Mouse (Mus musculus) cerebellum, adult 11-12 months (tissue): ENCODE measurements at regions not wholly inside any gene's neighbourhood (a gene's known extent, or its start where the extent isn't known, plus 50 kb on each side); places are given as distances from the start of the nearest gene placed in this dataset.

Source experiments
- DNase-seq: peaks from one replicate; pipeline ENCODE4 v3.0.0; 2022

GRCm38 (mm10) chr2:51822976-51823375 is 112.0 kb downstream of the Rbm43 start:
- no peak for DNase-seq

- no peak for DNase-seq
Measured at GRCm38 (mm10) chr2:51830286-51830944, 104.5 kb downstream of the Rbm43 start.

DNA sequence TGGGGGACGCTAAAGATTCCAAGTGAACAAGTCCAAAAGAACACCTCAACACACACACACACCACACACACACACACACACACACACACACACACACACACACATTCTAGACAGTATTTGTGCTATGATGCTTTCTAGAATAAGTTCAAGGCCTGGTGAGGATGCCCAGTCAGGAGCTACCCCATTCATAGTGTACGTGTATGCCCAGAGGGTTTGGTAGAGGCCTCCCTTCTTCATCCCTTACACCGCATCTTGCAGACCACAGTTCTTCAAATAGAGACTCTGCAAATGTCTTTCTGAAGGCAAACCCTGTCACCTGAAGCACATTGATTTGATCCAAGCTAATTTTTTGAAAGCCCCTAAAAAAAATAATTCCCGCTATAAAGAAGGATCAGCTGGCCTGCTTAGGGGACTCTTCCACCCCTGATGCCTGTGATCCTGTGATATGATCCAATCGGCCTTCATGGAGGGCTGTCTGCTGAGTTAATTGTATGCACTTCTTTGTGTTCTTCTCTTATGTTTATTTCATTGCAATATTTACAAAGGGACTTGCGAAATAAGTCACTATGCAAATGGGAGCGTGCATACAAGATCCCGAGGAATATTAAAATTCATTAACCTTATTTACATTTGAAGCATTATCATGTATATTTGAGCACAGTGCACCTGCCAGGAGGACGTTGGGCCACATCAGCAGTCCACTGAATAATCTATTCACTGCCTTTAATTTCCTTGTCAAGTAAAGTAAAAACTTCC is 103.8 kb downstream of the Rbm43 start:
- DNase-seq: no peak

- DNase-seq: no peak
Measured at GRCm38 (mm10) chr2:51837864-51838263, 97.1 kb downstream of the Rbm43 start.

DNA sequence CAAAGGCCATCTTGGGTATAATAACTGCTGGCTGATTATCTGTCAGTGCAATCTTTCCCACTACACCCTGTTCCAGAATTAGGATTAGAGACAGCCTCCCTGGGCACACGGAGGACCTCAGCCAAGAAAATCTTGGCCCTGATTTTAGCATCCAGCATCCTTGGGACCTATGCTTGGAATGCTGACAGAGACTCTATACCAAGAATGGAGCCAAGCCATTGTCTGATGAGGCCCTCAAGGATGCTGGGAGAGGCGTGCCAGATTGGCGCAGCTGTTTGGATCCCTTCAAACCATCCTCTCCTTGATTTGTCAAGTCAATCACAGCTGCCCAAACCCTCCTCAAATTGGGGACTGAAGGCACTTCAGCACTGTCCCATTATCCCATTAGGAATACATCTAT is 94.2 kb downstream of the Rbm43 start:
- DNase-seq: peak; percentile 7

DNA sequence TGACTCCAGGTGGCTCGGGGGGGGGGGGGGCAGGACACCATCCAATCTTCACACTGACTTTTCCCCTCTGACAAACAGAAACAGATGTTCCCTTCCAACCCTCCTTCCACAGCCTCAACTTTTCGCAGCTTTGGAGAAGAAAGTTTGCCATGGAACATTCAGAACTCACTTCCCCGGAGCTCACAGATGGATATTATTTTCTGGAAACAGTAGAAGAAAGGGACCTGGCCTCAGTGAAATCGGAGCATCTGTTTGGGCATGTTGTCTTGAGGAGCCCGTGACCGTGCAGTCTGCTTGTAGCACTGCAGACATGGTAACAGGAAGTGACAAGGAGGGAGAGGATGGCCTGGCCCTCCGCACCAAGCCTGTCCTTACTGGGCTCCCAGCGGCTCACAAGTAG is 90.1 kb downstream of the Rbm43 start:
- DNase-seq: no peak

GRCm38 (mm10) chr2:51847556-51847955 is 87.4 kb downstream of the Rbm43 start:
- no peak for DNase-seq

DNA sequence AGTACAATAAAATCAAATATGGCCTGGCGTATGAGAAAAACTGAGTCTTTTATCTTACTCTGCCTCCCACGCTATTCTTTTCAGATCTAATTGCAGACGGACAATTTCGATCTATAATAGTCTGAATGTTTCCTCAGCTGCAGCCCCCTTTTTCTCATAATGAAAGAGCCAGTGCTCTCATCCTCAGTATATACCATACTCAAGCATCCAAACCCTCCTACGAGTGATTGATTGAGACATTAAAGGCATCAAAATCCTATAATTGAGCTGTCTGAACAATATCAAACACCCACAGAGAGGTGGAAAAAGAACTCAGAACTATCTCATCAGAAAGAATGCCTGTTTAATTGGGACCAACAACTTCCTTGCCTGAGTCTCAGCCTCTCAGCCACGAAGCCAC is 87.0 kb downstream of the Rbm43 start:
- no peak for DNase-seq

- no peak for DNase-seq
Measured at GRCm38 (mm10) chr2:51848491-51848890, 86.5 kb downstream of the Rbm43 start.

DNA sequence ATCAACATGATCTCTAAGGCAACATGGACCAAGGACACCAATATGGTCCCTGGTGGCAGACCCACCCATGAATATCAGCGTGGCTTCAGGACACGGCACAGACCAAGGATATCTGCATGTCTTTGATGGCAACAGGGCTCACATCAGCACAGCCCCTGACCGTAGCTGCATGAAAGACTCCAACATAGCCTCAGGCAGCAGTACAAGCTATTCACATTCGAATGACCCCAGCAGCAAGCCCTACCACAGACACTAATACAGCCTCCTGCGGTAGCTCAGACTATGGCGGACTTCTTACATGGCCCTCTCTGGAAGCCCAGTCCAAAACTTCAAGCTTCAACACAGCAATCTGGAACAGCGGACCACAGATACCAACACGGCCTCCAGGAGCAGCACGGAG is 84.4 kb downstream of the Rbm43 start:
- DNase-seq: no peak

GRCm38 (mm10) chr2:51851711-51852110 is 83.3 kb downstream of the Rbm43 start:
- DNase-seq: no peak

DNA sequence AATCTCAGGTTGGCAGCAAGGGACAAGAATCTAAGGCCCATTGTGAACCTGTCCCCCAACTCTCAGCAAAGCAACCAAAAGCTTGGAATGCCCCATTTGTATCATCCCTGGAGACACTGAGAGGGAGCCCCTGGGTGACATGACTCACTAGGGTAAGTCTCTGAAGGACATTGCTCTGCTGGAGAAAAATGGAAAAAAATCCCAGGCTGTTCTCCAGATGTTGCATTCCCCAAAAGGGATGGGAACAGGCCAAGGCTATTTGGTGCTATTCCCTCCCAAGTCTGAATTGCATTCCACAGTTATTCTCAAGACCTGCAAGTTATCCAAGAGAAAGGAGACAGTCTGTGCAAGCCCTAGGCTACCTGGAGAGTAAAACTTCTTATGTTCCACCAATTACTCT is 77.7 kb downstream of the Rbm43 start:
- DNase-seq: no peak

GRCm38 (mm10) chr2:51866045-51866444 is 68.9 kb downstream of the Rbm43 start:
- DNase-seq: no peak

- no peak for DNase-seq
Measured at GRCm38 (mm10) chr2:51868878-51869510, 66.0 kb downstream of the Rbm43 start.

GRCm38 (mm10) chr2:51871571-51871970 is 63.4 kb downstream of the Rbm43 start:
- DNase-seq: no peak
